Mouse (Mus musculus) lung, postnatal 36 days (tissue): ENCODE data around the gene Gm15080.
"Not testable (repeated sequence)": the region's sequence is repeated elsewhere in the genome, so short reads cannot be mapped to it uniquely, and the experiment has no call there.

Experiments used
- DNase-seq: peaks from one replicate; pipeline ENCODE4 v3.0.0; 2022; ENCODE audit warnings: mixed read lengths

Gm15080 gene

GRCm38 (mm10) chrX:147992693-147993092, at the start of gene Gm15080:
TSS of gene Gm15080 (plus strand) at chrX:147992993.
- not testable (repeated sequence) for DNase-seq
